Mouse (Mus musculus) stomach, postnatal 0 days (tissue): ENCODE results near the gene Cchcr1. TPM values are rescaled to one million over a fixed set of nuclear protein-coding genes. Genes with fewer than 3 reads are reported as not detected.

Experiments
- ATAC-seq: fragments of 200-750 bp; cut with Nextera tagmentation; 2 replicates; pipeline ENCODE4 v1.8.0; 2017; ENCODE audit not compliant: low FRiP score, low TSS enrichment
- DNase-seq: peaks from one replicate; pipeline ENCODE4 v3.0.0-alpha.2; 2016; ENCODE audit warnings: low spot score
- H3K27ac ChIP-seq: fragments of 300-500 bp; sonication (generic); replicated peaks from 2 replicates; pipeline ENCODE4 v1.5.1; 2014; ENCODE audit warnings: mild to moderate bottlenecking, control low read depth
- H3K27me3 ChIP-seq: fragments of 300-500 bp; sonication (generic); 2 replicates; pipeline ENCODE4 v1.6.1; 2014; ENCODE audit warnings: low read length; ENCODE audit not compliant: control insufficient read depth, insufficient read depth
- H3K36me3 ChIP-seq: fragments of 300-500 bp; sonication (generic); 2 replicates; pipeline ENCODE4 v1.6.1; 2014; ENCODE audit warnings: low read length, mixed read lengths; ENCODE audit not compliant: control insufficient read depth, insufficient read depth
- H3K4me1 ChIP-seq: fragments of 300-500 bp; sonication (generic); replicated peaks from 2 replicates; pipeline ENCODE4 v1.6.1; 2014; ENCODE audit warnings: antibody characterized with exemption; ENCODE audit not compliant: control insufficient read depth, insufficient read depth
- H3K4me2 ChIP-seq: fragments of 300-500 bp; sonication (generic); replicated peaks from 2 replicates; pipeline ENCODE4 v1.6.1; 2014; ENCODE audit warnings: low read depth, mild to moderate bottlenecking, control low read depth, moderate library complexity
- H3K4me3 ChIP-seq: fragments of 300-500 bp; sonication (generic); 2 replicates; pipeline ENCODE4 v1.5.1; 2014; ENCODE audit warnings: low read depth, low read length, control low read depth
- H3K9ac ChIP-seq: fragments of 300-500 bp; sonication (generic); 2 replicates; pipeline ENCODE4 v1.6.1; 2014; ENCODE audit warnings: mild to moderate bottlenecking, low read length, control low read depth, mixed read lengths
- H3K9me3 ChIP-seq: fragments of 300-500 bp; sonication (generic); 2 replicates; pipeline ENCODE4 v1.6.1; 2016; ENCODE audit warnings: low read length; ENCODE audit not compliant: control insufficient read depth
- CTCF ChIP-seq: IDR thresholded peaks from 2 replicates; pipeline ENCODE4 v1.5.1; 2016; ENCODE audit warnings: antibody characterized with exemption, low read depth, mild to moderate bottlenecking, moderate library complexity
- EP300 ChIP-seq: optimal IDR thresholded peaks from 2 replicates; pipeline ENCODE3; 2016; ENCODE audit warnings: antibody characterized with exemption
- WGBS: fragments of 180-500 bp; shearing (Covaris S2); extraction: QIAGEN DNeasy Blood & Tissue Kit; methylation state at CpG from one replicate; pipeline ENCODE4 v1.1.7; 2014; 5-methylcytosine and 5-hydroxymethylcytosine counted together
- polyA plus RNA-seq: library from polyadenylated mRNA; unstranded; fragments of >200 nt; fragmentation: Nextera tagmentation; extraction: Ambion mirVana; gene quantifications from 2 replicates; pipeline ENCODE4 v1.2.1, GENCODE M21; 2015

Cchcr1 gene
- polyA plus RNA-seq, 1 experiment from 2014 or later, result 7.4 TPM

- H3K9me3 ChIP-seq, result no peaks in the 10 kb centered on the region
- H3K27me3 ChIP-seq, result no peaks in the 10 kb centered on the region
- H3K4me3 ChIP-seq, result no peak overlapping the region
- no peak overlapping the region for H3K4me2 ChIP-seq
- ATAC-seq, result no peak
- H3K27ac ChIP-seq, result no peak overlapping the region
- WGBS, result 83% methylated on average over 9 of the region's 9 CpGs
- no peaks in the 10 kb centered on the region for H3K4me1 ChIP-seq
- DNase-seq, result no peak
- no peak overlapping the region for H3K9ac ChIP-seq
- TF ChIP-seq CTCF (no peak), EP300 (no peak)
- peaks cover 10% of the 10 kb centered on the region; the same call in 1 of the 2 replicates for H3K36me3 ChIP-seq
These were observed 7.5 kb downstream of the Cchcr1 start for GRCm38 (mm10) chr17:35524354-35524753.

DNA sequence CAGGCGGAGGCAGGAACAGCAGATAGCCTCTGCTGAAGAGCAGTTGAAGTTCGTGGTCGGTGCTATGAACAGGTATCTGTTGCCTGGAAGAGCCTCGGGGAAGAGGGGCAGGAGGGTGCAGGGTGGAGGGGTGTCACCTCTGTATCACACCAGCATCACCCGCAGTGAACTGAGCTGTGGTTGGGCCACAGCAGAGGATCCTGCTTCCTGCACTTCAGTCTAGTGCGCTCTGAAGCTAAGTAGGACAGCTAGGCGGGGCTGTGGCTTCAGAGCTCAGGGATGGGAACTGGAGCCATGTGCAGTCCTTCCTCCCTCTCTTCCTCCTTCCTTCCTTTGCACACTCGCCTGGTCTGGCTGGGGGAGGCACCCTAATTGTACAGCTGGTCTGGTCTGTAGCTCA lies 9.7 kb downstream of the Cchcr1 start:
- Histone ChIP-seq H3K9me3 (no peaks in the 10 kb centered on the region), H3K27ac (no peak overlapping the region), H3K36me3 (peaks cover 12% of the 10 kb centered on the region; the same call in 1 of the 2 replicates), H3K4me3 (no peak overlapping the region), H3K9ac (no peak overlapping the region), H3K27me3 (no peaks in the 10 kb centered on the region), H3K4me1 (no peaks in the 10 kb centered on the region), H3K4me2 (no peak overlapping the region)
- DNase-seq (no peak), ATAC-seq (no peak)
- WGBS, result 70% methylated on average over 8 of the region's 8 CpGs
- TF ChIP-seq CTCF (no peak), EP300 (no peak)

DNA sequence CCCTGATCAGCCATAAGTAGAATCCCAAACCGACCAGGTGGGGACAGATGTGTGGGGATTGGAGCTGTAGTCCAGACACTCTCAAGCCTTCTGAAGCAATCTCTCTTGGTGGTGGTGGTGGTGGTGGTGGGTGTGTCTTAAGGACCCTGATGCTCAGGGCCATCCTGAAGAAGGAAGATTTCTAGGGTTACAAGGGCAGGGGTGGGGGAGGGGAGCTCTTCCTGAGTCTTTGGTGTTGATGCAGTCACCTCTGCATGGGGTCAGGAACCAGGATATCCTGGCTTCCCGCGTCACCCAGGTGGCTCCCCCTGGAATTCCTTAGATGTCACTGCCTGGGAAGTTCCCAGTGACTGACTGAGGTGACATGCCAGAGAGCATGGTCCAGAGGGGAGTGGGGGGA lies 15.5 kb downstream of the Cchcr1 start:
- peak overlapping the region; percentile 4; the same call in 1 of the 2 replicates for H3K9ac ChIP-seq
- no peak overlapping the region for H3K27ac ChIP-seq
- H3K4me3 ChIP-seq, result no peak overlapping the region
- no peak for TF ChIP-seq EP300
- no peak for TF ChIP-seq CTCF
- ATAC-seq (no peak), DNase-seq (no peak)
- WGBS, result 2% methylated on average over 3 of the region's 3 CpGs
- peaks cover 9% of the 10 kb centered on the region; the same call in 1 of the 2 replicates for H3K36me3 ChIP-seq
- H3K9me3 ChIP-seq, result no peaks in the 10 kb centered on the region
- no peaks in the 10 kb centered on the region for H3K27me3 ChIP-seq
- no peaks in the 10 kb centered on the region for H3K4me1 ChIP-seq
- H3K4me2 ChIP-seq, result no peak overlapping the region

DNA sequence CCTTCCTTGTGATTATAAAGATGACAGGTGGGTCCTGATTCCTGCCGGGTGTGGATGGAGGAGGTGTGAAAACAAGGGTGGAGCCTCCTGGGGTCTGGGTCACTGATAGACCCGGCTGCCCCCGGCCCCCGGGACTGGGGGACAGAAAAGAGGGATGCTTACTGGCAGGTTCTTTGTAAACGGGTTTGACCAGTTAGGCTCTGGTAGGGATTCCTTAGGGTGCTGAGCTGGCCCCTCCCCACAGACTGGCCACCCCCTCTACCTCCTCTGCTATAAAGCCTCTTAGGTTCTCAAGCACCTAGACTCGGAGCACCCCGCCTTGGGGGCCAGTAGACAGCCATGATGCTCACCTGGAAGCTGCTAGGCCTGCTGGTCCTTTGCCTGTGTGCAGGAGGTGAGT lies 16.0 kb downstream of the Cchcr1 start, which contains the start of gene Psors1c2:
TSS of gene Psors1c2 (plus strand) at position 301 of the 400 bp plus-strand sequence.
- Histone ChIP-seq H3K36me3 (peaks cover 9% of the 10 kb centered on the region; the same call in 1 of the 2 replicates), H3K4me2 (no peak within 1 kb of the TSS), H3K9me3 (no peaks in the 10 kb centered on the region), H3K27me3 (no peaks in the 10 kb centered on the region), H3K4me3 (no peak within 1 kb of the TSS), H3K9ac (peak within 1 kb of the TSS; percentile 4; the same call in 1 of the 2 replicates), H3K27ac (no peak within 1 kb of the TSS), H3K4me1 (no peaks in the 10 kb centered on the region)
- 26% methylated on average over 7 of the region's 7 CpGs for WGBS
- TF ChIP-seq EP300 (no peak), CTCF (no peak)
- DNase-seq, result no peak
- no peak for ATAC-seq

DNA sequence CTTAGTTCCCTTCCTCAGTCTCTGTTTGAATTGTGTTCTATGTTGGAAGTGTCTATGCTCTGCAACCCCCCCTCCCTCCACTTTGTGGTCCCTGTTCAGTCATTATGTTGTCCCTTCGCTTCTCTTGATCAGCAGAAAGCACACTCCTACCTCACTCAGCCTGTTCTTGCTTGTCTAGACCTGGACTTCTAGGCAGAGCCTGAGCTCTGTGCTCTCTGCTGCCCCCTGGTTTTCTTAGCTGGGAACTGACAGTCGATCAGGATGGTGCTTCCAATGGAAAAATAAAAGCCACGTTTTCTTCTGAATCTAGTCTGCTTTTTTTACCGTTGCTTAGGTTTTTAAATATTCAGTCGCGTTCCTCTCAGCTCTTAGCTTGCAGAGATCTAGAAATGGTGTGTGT lies 17.4 kb downstream of the Cchcr1 start:
- 8% methylated on average over 6 of the region's 6 CpGs for WGBS
- Histone ChIP-seq H3K4me1 (no peaks in the 10 kb centered on the region), H3K9ac (no peak overlapping the region), H3K36me3 (peaks cover 2% of the 10 kb centered on the region; the same call in 1 of the 2 replicates), H3K27me3 (no peaks in the 10 kb centered on the region), H3K9me3 (no peaks in the 10 kb centered on the region), H3K4me3 (no peak overlapping the region), H3K27ac (no peak overlapping the region), H3K4me2 (0 out of 2 replicates have a peak overlapping the region, but pooled peaks have one; percentile 8)
- DNase-seq, result peak; percentile 76
- peak; percentile 69 for ATAC-seq
- TF ChIP-seq EP300 (no peak), CTCF (peak; percentile 97)

DNA sequence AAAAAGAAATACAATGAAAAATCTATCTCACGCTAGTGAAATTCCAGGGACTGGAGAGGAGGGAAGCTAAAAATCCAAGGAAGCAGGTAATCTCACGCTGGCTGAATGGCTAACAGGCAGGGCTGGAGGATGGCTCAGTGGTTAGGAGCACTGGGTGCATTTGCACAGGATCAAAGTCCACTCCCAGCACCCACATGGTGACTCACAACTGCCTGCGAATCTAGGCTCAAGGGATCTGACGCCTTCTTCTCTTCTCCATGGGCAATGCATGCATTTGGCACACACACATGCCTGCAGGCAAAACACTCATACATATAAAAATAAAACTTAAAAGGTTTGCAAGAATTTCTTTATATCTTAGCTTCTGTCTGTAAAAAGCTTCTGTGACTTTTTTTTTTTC lies 20.5 kb downstream of the Cchcr1 start:
- Histone ChIP-seq H3K36me3 (no peaks in the 10 kb centered on the region), H3K9me3 (no peaks in the 10 kb centered on the region), H3K27me3 (no peaks in the 10 kb centered on the region), H3K4me1 (no peaks in the 10 kb centered on the region), H3K9ac (no peak overlapping the region), H3K4me2 (no peak overlapping the region), H3K27ac (no peak overlapping the region), H3K4me3 (no peak overlapping the region)
- 57% methylated on average over 4 of the region's 4 CpGs for WGBS
- ATAC-seq, result peak; percentile 69
- peak; percentile 69 for DNase-seq
- TF ChIP-seq EP300, result no peak
- no peak for TF ChIP-seq CTCF
